Mouse (Mus musculus): ENCODE measurements around the gene Rnf208. TPM values are rescaled to one million over a fixed set of nuclear protein-coding genes. Genes with fewer than 3 reads are reported as not detected.
A peak's percentile ranks its signal among the peaks of the same experiment; 100 is the strongest.

Rnf208 gene
- polyA plus RNA-seq, 1 experiment, result 8.1 TPM

- no peak for TF ChIP-seq POLR2A (IDR thresholded peaks at IDR 0.05; ENCODE audit: control insufficient read depth, low read depth, low read length)
- no peak for TF ChIP-seq CTCF (IDR thresholded peaks at IDR 0.05; ENCODE audit: control insufficient read depth, insufficient read depth, insufficient replicate concordance, low read depth, low read length)
- Histone ChIP-seq H3K4me1 (ENCODE audit: control insufficient read depth, insufficient read depth, low read length) (peaks cover 2% of the 10 kb centered on the region), H3K27me3 (ENCODE audit: control insufficient read depth, insufficient read depth, low read length) (no peaks in the 10 kb centered on the region), H3K4me3 (ENCODE audit: control insufficient read depth, low read depth, low read length) (peak overlapping the region; percentile 98), H3K36me3 (ENCODE audit: control insufficient read depth, insufficient read depth, low read length) (no peaks in the 10 kb centered on the region), H3K27ac (ENCODE audit: control insufficient read depth, insufficient read depth, low read depth, low read length) (peak overlapping the region; percentile 15)
These were observed 28.7 kb upstream of the Rnf208 start for GRCm38 (mm10) chr2:25213266-25213865.

- Histone ChIP-seq H3K4me3 (ENCODE audit: control insufficient read depth, low read depth, low read length) (peak within 1 kb of the TSS; percentile 98), H3K27ac (ENCODE audit: control insufficient read depth, insufficient read depth, low read depth, low read length) (peak within 1 kb of the TSS; percentile 15), H3K36me3 (ENCODE audit: control insufficient read depth, insufficient read depth, low read length) (no peaks in the 10 kb centered on the region), H3K27me3 (ENCODE audit: control insufficient read depth, insufficient read depth, low read length) (no peaks in the 10 kb centered on the region), H3K4me1 (ENCODE audit: control insufficient read depth, insufficient read depth, low read length) (peaks cover 2% of the 10 kb centered on the region)
- TF ChIP-seq POLR2A (IDR thresholded peaks at IDR 0.05; ENCODE audit: control insufficient read depth, low read depth, low read length), result peak; percentile 70; the same call in 1 of the 2 replicates
- TF ChIP-seq CTCF (IDR thresholded peaks at IDR 0.05; ENCODE audit: control insufficient read depth, insufficient read depth, insufficient replicate concordance, low read depth, low read length), result no peak
These were observed 27.6 kb upstream of the Rnf208 start, which contains the start of gene Stpg3 for GRCm38 (mm10) chr2:25214444-25214843. TSS of gene Stpg3 (minus strand) at chr2:25214637.

- Histone ChIP-seq H3K4me1 (ENCODE audit: control insufficient read depth, insufficient read depth, low read length) (no peaks in the 10 kb centered on the region; the same call in 1 of the 2 replicates), H3K27ac (ENCODE audit: control insufficient read depth, insufficient read depth, low read depth, low read length) (no peak overlapping the region), H3K27me3 (ENCODE audit: control insufficient read depth, insufficient read depth, low read length) (no peaks in the 10 kb centered on the region), H3K4me3 (ENCODE audit: control insufficient read depth, low read depth, low read length) (peak overlapping the region; percentile 69), H3K36me3 (ENCODE audit: control insufficient read depth, insufficient read depth, low read length) (no peaks in the 10 kb centered on the region)
- TF ChIP-seq CTCF (IDR thresholded peaks at IDR 0.05; ENCODE audit: control insufficient read depth, insufficient read depth, insufficient replicate concordance, low read depth, low read length), result no peak
- TF ChIP-seq POLR2A (IDR thresholded peaks at IDR 0.05; ENCODE audit: control insufficient read depth, low read depth, low read length), result no peak
These were observed 24.4 kb upstream of the Rnf208 start for GRCm38 (mm10) chr2:25217666-25218065.

GRCm38 (mm10) chr2:25218445-25218844, 23.6 kb upstream of the Rnf208 start, which contains the start of gene Fam166a:
TSS of gene Fam166a (plus strand) at chr2:25218745.
- peak within 1 kb of the TSS; percentile 86 for H3K4me3 ChIP-seq (ENCODE audit: control insufficient read depth, low read depth, low read length)
- H3K4me1 ChIP-seq (ENCODE audit: control insufficient read depth, insufficient read depth, low read length), result no peaks in the 10 kb centered on the region; the same call in 1 of the 2 replicates
- peak within 1 kb of the TSS; percentile 88 for H3K27ac ChIP-seq (ENCODE audit: control insufficient read depth, insufficient read depth, low read depth, low read length)
- TF ChIP-seq POLR2A (IDR thresholded peaks at IDR 0.05; ENCODE audit: control insufficient read depth, low read depth, low read length) (peak; percentile 33; the same call in 1 of the 2 replicates), CTCF (IDR thresholded peaks at IDR 0.05; ENCODE audit: control insufficient read depth, insufficient read depth, insufficient replicate concordance, low read depth, low read length) (no peak)
- no peaks in the 10 kb centered on the region for H3K27me3 ChIP-seq (ENCODE audit: control insufficient read depth, insufficient read depth, low read length)
- no peaks in the 10 kb centered on the region for H3K36me3 ChIP-seq (ENCODE audit: control insufficient read depth, insufficient read depth, low read length)

GRCm38 (mm10) chr2:25221331-25221772, 20.7 kb upstream of the Rnf208 start:
- Histone ChIP-seq H3K4me1 (ENCODE audit: control insufficient read depth, insufficient read depth, low read length) (peaks cover 2% of the 10 kb centered on the region; the same call in 1 of the 2 replicates), H3K27me3 (ENCODE audit: control insufficient read depth, insufficient read depth, low read length) (no peaks in the 10 kb centered on the region), H3K27ac (ENCODE audit: control insufficient read depth, insufficient read depth, low read depth, low read length) (no peak overlapping the region; the same call in 1 of the 2 replicates), H3K36me3 (ENCODE audit: control insufficient read depth, insufficient read depth, low read length) (no peaks in the 10 kb centered on the region), H3K4me3 (ENCODE audit: control insufficient read depth, low read depth, low read length) (peak overlapping the region; percentile 72)
- TF ChIP-seq CTCF (IDR thresholded peaks at IDR 0.05; ENCODE audit: control insufficient read depth, insufficient read depth, insufficient replicate concordance, low read depth, low read length) (no peak), POLR2A (IDR thresholded peaks at IDR 0.05; ENCODE audit: control insufficient read depth, low read depth, low read length) (no peak)

- H3K4me3 ChIP-seq (ENCODE audit: control insufficient read depth, low read depth, low read length), result peak overlapping the region; percentile 100
- TF ChIP-seq POLR2A (IDR thresholded peaks at IDR 0.05; ENCODE audit: control insufficient read depth, low read depth, low read length) (no peak), CTCF (IDR thresholded peaks at IDR 0.05; ENCODE audit: control insufficient read depth, insufficient read depth, insufficient replicate concordance, low read depth, low read length) (no peak)
These were observed 18.2 kb upstream of the Rnf208 start for GRCm38 (mm10) chr2:25223681-25224491.

GRCm38 (mm10) chr2:25224492-25224765, 17.6 kb upstream of the Rnf208 start, which contains the start of gene Tubb4b:
TSS of gene Tubb4b (minus strand) at chr2:25224702.
- no peaks in the 10 kb centered on the region for H3K36me3 ChIP-seq (ENCODE audit: control insufficient read depth, insufficient read depth, low read length)
- peaks cover 4% of the 10 kb centered on the region; the same call in 1 of the 2 replicates for H3K4me1 ChIP-seq (ENCODE audit: control insufficient read depth, insufficient read depth, low read length)
- TF ChIP-seq CTCF (IDR thresholded peaks at IDR 0.05; ENCODE audit: control insufficient read depth, insufficient read depth, insufficient replicate concordance, low read depth, low read length), result 0 out of 2 replicates have a peak, but pooled peaks have one; percentile 9
- TF ChIP-seq POLR2A (IDR thresholded peaks at IDR 0.05; ENCODE audit: control insufficient read depth, low read depth, low read length), result peak; percentile 99
- no peaks in the 10 kb centered on the region for H3K27me3 ChIP-seq (ENCODE audit: control insufficient read depth, insufficient read depth, low read length)
- peak within 1 kb of the TSS; percentile 99 for H3K27ac ChIP-seq (ENCODE audit: control insufficient read depth, insufficient read depth, low read depth, low read length)
- H3K4me3 ChIP-seq (ENCODE audit: control insufficient read depth, low read depth, low read length), result peak within 1 kb of the TSS; percentile 100

More at GRCm38 (mm10) chr2:25223681-25224491, 18.2 kb upstream of the Rnf208 start:
- no peaks in the 10 kb centered on the region for H3K27me3 ChIP-seq (ENCODE audit: control insufficient read depth, insufficient read depth, low read length)
- peak overlapping the region; percentile 99 for H3K27ac ChIP-seq (ENCODE audit: control insufficient read depth, insufficient read depth, low read depth, low read length)
- no peaks in the 10 kb centered on the region for H3K36me3 ChIP-seq (ENCODE audit: control insufficient read depth, insufficient read depth, low read length)
- H3K4me1 ChIP-seq (ENCODE audit: control insufficient read depth, insufficient read depth, low read length), result peaks cover 4% of the 10 kb centered on the region; the same call in 1 of the 2 replicates

All from testis, adult 2 months (tissue).